Mouse (Mus musculus) embryonic facial prominence, embryonic 14.5 days (tissue): ENCODE results near the gene Itpr3. TPM values are rescaled to one million over a fixed set of nuclear protein-coding genes. Genes with fewer than 3 reads are reported as not detected.

Source experiments
- ATAC-seq: fragments of 200-750 bp; cut with Nextera tagmentation; 2 replicates; pipeline ENCODE4 v1.8.0; 2017; ENCODE audit warnings: low read depth, moderate number of reproducible peaks, moderate TSS enrichment
- DNase-seq: peaks from one replicate; pipeline ENCODE4 v3.0.0-alpha.2; 2015; ENCODE audit warnings: low spot score
- H3K27ac ChIP-seq: fragments of 300-500 bp; sonication (generic); replicated peaks from 2 replicates; pipeline ENCODE4 v1.5.1; 2014; ENCODE audit warnings: low read depth, mild to moderate bottlenecking, low read length, moderate library complexity
- H3K27me3 ChIP-seq: fragments of 300-500 bp; sonication (generic); replicated peaks from 2 replicates; pipeline ENCODE4 v1.6.1; 2014; ENCODE audit warnings: low read length; ENCODE audit not compliant: control insufficient read depth, insufficient read depth
- H3K36me3 ChIP-seq: fragments of 300-500 bp; sonication (generic); 2 replicates; pipeline ENCODE4 v1.6.1; 2014; ENCODE audit warnings: low read length, mixed read lengths; ENCODE audit not compliant: control insufficient read depth, insufficient read depth
- H3K4me1 ChIP-seq: fragments of 300-500 bp; sonication (generic); 2 replicates; pipeline ENCODE4 v1.6.1; 2014; ENCODE audit warnings: antibody characterized with exemption, low read length; ENCODE audit not compliant: control insufficient read depth, insufficient read depth
- H3K4me2 ChIP-seq: fragments of 300-500 bp; sonication (generic); 2 replicates; pipeline ENCODE4 v1.6.1; 2014; ENCODE audit warnings: low read depth, mild to moderate bottlenecking, low read length, moderate library complexity, mixed read lengths
- H3K4me3 ChIP-seq: fragments of 300-500 bp; sonication (generic); 2 replicates; pipeline ENCODE4 v1.5.1; 2014; ENCODE audit warnings: low read depth, mild to moderate bottlenecking, low read length
- H3K9ac ChIP-seq: fragments of 300-500 bp; sonication (generic); 2 replicates; pipeline ENCODE4 v1.6.1; 2014; ENCODE audit warnings: low read depth, mild to moderate bottlenecking, low read length, moderate library complexity, mixed read lengths
- H3K9me3 ChIP-seq: fragments of 300-500 bp; sonication (generic); 2 replicates; pipeline ENCODE4 v1.6.1; 2016; ENCODE audit warnings: low read length; ENCODE audit not compliant: control insufficient read depth
- WGBS: fragments of 180-500 bp; shearing (Covaris S2); extraction: QIAGEN DNeasy Blood & Tissue Kit; methylation state at CpG from one replicate; pipeline ENCODE4 v1.1.7; 2014; 5-methylcytosine and 5-hydroxymethylcytosine counted together
- polyA plus RNA-seq: library from polyadenylated mRNA; unstranded; fragments of >200 nt; fragmentation: Nextera tagmentation; extraction: Ambion mirVana; gene quantifications from 2 replicates; pipeline ENCODE4 v1.2.1, GENCODE M21; 2014

Gene Itpr3
- polyA plus RNA-seq, 1 experiment from 2014 or later = 5.0 TPM

DNA sequence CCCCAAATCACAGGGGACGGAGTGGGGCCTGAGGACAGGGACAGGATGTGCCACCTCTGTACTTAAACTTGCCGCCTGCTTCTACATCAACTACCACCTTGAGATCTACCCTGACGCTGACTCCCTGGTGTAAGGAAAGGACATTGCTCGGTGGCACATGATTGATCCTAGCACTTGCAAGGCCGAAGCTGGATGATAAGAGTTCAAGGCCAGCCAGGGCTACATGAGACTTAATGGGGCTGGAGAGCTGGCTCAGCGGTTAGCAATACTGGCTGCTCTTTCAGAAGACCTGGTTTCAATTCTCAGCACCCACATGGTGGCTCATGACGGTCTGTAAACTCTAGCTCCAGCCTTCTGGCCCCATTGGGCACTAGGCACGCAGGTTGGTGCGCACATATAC is 35.4 kb upstream of the Itpr3 start:
- DNase-seq (no peak), ATAC-seq (no peak)
- H3K27ac ChIP-seq = no peak overlapping the region
- no peak overlapping the region for H3K4me3 ChIP-seq
- no peaks in the 10 kb centered on the region for H3K9me3 ChIP-seq
- 91% methylated on average over 9 of the region's 9 CpGs for WGBS
- H3K9ac ChIP-seq = no peak overlapping the region
- peaks cover 64% of the 10 kb centered on the region for H3K36me3 ChIP-seq
- no peaks in the 10 kb centered on the region for H3K27me3 ChIP-seq
- H3K4me1 ChIP-seq = peaks cover 7% of the 10 kb centered on the region; the same call in 1 of the 2 replicates
- no peak overlapping the region for H3K4me2 ChIP-seq

DNA sequence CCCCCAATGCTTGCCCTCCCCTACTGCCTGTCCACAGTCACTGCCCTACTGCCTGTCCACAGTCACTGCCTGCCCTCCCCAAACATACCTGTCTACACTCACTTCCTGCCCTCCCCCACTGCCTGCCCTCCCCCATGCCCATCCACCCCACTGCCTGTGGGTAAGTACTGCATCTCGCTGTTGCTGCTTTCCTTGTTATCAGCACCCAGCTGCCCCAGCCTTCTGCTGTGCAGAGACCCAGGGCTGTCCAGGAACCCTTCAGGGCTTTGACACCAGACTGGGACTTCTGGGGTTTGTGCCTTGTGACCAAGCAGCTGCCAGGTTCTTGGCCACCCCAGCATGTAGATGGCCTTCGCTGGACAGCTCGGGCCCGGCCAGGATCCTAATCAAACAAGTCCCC is 33.8 kb upstream of the Itpr3 start:
- peaks cover 9% of the 10 kb centered on the region for H3K4me1 ChIP-seq
- 82% methylated on average over 4 of the region's 4 CpGs for WGBS
- no peaks in the 10 kb centered on the region for H3K27me3 ChIP-seq
- no peak overlapping the region for H3K4me3 ChIP-seq
- peaks cover 64% of the 10 kb centered on the region for H3K36me3 ChIP-seq
- no peak for ATAC-seq
- no peak for DNase-seq
- no peak overlapping the region for H3K27ac ChIP-seq
- no peak overlapping the region for H3K9ac ChIP-seq
- no peak overlapping the region for H3K4me2 ChIP-seq
- H3K9me3 ChIP-seq = no peaks in the 10 kb centered on the region

DNA sequence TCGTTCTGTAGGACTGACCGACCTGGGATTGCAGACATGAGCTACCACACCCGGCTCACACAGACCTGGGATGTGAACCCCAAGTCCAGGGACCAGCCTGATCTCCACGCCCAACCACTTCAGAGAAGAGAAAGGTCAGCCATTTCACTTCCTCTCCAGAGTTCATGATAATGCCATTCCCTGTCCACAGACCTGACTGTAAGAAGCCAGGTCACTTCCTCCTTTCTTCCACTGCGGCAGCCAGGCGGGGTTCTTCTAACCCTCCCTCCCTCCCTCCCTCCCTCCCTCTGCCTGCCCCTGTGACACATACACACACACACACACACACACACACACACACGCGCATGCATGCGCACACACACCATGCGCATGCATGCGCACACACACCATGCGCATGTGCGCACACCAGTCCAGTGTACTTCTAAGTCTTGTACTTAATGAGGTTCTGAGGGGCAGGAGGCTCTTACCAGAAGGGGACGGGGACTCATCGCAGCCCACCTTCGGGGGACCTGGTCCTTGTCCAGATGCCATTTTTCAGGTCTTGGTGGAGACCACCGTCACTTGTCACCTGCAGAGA is 31.7 kb upstream of the Itpr3 start:
- Histone ChIP-seq H3K4me3 (no peak overlapping the region), H3K36me3 (peaks cover 56% of the 10 kb centered on the region), H3K9ac (no peak overlapping the region), H3K4me2 (no peak overlapping the region), H3K4me1 (peaks cover 9% of the 10 kb centered on the region; the same call in 1 of the 2 replicates), H3K27me3 (no peaks in the 10 kb centered on the region), H3K9me3 (no peaks in the 10 kb centered on the region), H3K27ac (no peak overlapping the region)
- DNase-seq (no peak), ATAC-seq (no peak)
- WGBS = 92% methylated on average over 17 of the region's 17 CpGs

DNA sequence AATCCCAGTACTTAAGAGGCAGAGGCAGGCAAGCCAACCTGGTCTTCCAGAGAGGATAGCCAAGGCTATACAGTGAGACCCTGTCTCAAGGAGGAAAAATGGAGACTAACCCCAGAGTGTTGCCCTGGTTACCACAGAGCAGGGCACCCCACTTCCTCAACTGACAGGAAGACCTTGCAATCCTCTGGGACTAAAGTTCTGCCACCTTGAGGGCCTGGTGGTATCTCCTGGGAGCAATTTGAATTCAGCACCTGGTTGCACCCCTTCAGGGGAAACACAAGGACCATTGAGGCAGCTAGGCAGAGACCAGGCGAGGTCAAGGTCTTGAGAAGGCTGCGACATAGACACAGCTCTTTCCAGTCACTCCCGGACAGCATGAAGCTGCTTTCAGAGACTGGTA is 31.2 kb upstream of the Itpr3 start:
- Histone ChIP-seq H3K9ac (no peak overlapping the region), H3K4me1 (peaks cover 9% of the 10 kb centered on the region; the same call in 1 of the 2 replicates), H3K4me2 (no peak overlapping the region), H3K27ac (no peak overlapping the region), H3K36me3 (peaks cover 51% of the 10 kb centered on the region), H3K4me3 (no peak overlapping the region), H3K9me3 (no peaks in the 10 kb centered on the region), H3K27me3 (no peaks in the 10 kb centered on the region)
- no peak for ATAC-seq
- WGBS = 95% methylated on average over 3 of the region's 3 CpGs
- no peak for DNase-seq

DNA sequence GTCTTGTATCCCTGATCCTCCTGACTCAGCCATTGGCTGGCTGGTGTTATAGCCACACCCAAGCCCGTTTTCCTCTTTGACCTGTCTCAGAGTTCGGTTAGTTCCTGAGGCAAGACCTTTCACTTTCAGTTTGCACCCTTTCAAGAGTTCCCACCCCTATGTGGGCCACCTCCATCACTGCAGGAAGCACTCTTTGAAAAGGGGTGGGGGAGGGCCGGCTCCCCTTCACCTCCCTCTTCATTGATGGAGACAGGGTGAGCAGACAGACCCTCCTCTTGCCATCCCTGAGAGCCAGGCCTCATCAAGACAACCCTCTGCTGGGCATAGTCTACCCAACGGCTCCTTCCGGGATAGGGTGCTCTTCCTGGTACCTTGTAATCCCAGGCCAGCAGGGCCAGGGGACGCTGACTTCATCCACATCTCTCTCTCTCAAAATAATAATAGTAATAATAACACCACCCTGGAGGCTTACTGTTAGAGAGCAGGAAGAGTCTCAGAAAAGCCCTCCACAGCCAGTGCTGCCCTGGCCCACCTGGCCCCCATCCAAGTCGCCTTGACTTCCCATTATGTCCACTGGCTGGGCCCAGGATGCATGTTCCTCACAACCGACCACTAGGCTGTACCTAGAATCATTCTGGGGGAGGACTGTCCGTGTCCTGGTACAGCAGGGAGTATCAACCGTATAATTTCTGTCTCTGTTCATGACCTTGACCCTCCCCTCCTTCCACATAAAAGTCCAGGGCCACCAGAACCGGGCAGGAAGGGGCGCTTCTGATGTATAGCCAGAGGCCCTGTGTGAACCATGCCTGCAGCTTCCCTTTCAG is 29.4 kb upstream of the Itpr3 start:
- peak; percentile 12; the same call in 1 of the 2 replicates for ATAC-seq
- Histone ChIP-seq H3K27me3 (no peaks in the 10 kb centered on the region), H3K4me2 (peak overlapping the region; percentile 81), H3K9me3 (no peaks in the 10 kb centered on the region), H3K4me1 (peaks cover 9% of the 10 kb centered on the region; the same call in 1 of the 2 replicates), H3K27ac (peak overlapping the region; percentile 79), H3K36me3 (peaks cover 34% of the 10 kb centered on the region), H3K4me3 (peak overlapping the region; percentile 79), H3K9ac (peak overlapping the region; percentile 98)
- DNase-seq = no peak
- 36% methylated on average over 12 of the region's 12 CpGs for WGBS

DNA sequence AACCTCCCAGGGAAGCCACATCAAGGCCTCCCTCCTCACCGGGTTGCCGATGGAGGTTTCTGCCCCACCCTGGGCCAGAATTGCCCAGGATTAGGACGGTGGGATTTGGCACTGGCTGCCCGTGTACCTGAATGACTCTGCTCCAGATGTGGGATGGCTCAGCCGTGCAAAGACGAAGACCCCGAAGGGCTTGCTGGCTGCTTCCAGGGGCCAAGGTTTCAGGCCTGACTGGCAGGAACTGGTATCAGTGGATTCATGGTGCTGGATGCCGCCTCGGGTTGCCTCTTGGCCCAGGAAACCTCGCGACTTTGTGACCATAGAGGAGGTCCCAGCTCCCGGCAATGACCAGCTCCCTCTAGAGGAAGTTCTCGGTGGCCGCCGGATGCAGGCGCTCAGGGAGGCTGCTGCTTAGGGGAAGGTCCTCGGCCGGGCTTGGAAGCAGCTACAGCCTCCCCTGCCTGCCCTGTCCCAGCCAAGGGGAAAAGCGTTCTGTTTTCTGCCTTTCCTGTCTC is 28.8 kb upstream of the Itpr3 start:
- no peaks in the 10 kb centered on the region for H3K9me3 ChIP-seq
- peak; percentile 90 for ATAC-seq
- peak overlapping the region; percentile 79 for H3K4me3 ChIP-seq
- H3K4me2 ChIP-seq = peak overlapping the region; percentile 81
- peak; percentile 92 for DNase-seq
- H3K27me3 ChIP-seq = no peaks in the 10 kb centered on the region
- 0% methylated on average over 17 of the region's 19 CpGs for WGBS
- H3K27ac ChIP-seq = peak overlapping the region; percentile 79
- peaks cover 30% of the 10 kb centered on the region for H3K36me3 ChIP-seq
- peak overlapping the region; percentile 98 for H3K9ac ChIP-seq
- peaks cover 9% of the 10 kb centered on the region; the same call in 1 of the 2 replicates for H3K4me1 ChIP-seq

DNA sequence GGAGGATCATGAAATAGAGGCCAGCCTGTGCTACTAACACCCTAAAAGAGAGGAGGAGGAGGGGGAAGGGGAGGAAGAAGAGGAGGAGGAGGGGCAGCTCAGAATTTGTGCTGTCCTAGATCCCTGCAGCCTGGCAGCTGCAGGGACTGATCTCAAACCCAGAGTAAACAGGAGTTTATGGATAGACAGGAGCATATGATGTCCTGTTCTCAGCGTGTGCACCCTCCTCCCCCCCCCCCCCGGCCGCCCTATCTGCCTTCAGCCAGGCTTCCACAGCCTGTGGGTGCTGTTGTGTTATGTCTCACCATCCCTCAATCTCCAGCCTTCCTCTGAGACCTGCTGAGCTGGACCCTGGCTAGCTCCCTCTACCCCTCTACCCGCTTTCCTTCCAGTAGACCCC is 28.2 kb upstream of the Itpr3 start, which contains the start of gene Bak1:
Bak1 (minus strand) TSS at position 101 of the 400 bp plus-strand sequence.
- H3K9me3 ChIP-seq = no peaks in the 10 kb centered on the region
- H3K27me3 ChIP-seq = no peaks in the 10 kb centered on the region
- H3K27ac ChIP-seq = peak within 1 kb of the TSS; percentile 79
- H3K9ac ChIP-seq = peak within 1 kb of the TSS; percentile 98
- peaks cover 24% of the 10 kb centered on the region for H3K36me3 ChIP-seq
- peak within 1 kb of the TSS; percentile 79 for H3K4me3 ChIP-seq
- DNase-seq = no peak
- peaks cover 9% of the 10 kb centered on the region; the same call in 1 of the 2 replicates for H3K4me1 ChIP-seq
- WGBS = 74% methylated on average over 3 of the region's 4 CpGs
- H3K4me2 ChIP-seq = peak within 1 kb of the TSS; percentile 81
- no peak for ATAC-seq

DNA sequence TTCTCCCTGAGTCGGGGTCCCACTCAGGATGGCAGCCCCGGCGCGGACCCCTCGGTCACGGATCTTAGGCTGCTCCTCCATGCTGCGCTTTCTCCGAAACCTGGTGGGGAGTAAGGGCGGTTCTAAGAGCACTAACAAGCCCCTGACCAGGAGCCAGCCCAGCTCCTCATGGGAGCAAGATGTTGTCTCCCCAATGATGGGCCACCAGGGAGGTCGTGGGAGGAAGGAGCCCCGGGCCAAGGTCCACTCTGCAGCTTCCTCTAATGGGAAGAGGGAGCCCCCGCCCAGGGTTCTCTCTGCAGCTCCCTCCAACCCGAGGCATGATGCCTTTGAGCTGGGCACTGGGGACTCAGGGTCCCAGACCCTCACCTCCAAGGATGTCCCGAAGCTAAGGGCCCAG is 27.7 kb upstream of the Itpr3 start:
- peaks cover 9% of the 10 kb centered on the region; the same call in 1 of the 2 replicates for H3K4me1 ChIP-seq
- H3K27ac ChIP-seq = no peak overlapping the region
- ATAC-seq (no peak), DNase-seq (no peak)
- H3K4me3 ChIP-seq = no peak overlapping the region
- no peak overlapping the region for H3K4me2 ChIP-seq
- no peaks in the 10 kb centered on the region for H3K9me3 ChIP-seq
- no peak overlapping the region for H3K9ac ChIP-seq
- H3K27me3 ChIP-seq = no peaks in the 10 kb centered on the region
- 83% methylated on average over 14 of the region's 14 CpGs for WGBS
- peaks cover 19% of the 10 kb centered on the region for H3K36me3 ChIP-seq
